Mouse (Mus musculus) midbrain, embryonic 16.5 days (tissue): Measurements from ENCODE around the gene Ublcp1. TPM values are rescaled to one million over a fixed set of nuclear protein-coding genes. Genes with fewer than 3 reads are reported as not detected.

Source experiments
- ATAC-seq: fragments of 200-750 bp; cut with Nextera tagmentation; 2 replicates; pipeline ENCODE4 v1.8.0; 2017; ENCODE audit warnings: moderate TSS enrichment
- H3K27ac ChIP-seq: fragments of 300-500 bp; sonication (generic); 2 replicates; pipeline ENCODE4 v1.5.1; 2014; ENCODE audit warnings: mild to moderate bottlenecking, low read length, mixed read lengths
- H3K27me3 ChIP-seq: fragments of 300-500 bp; sonication (generic); 2 replicates; pipeline ENCODE4 v1.6.1; 2014; ENCODE audit warnings: low read depth, low read length, mixed read lengths; ENCODE audit not compliant: control insufficient read depth, insufficient read depth
- H3K36me3 ChIP-seq: fragments of 300-500 bp; sonication (generic); 2 replicates; pipeline ENCODE4 v1.6.1; 2014; ENCODE audit warnings: mild to moderate bottlenecking, low read length, moderate library complexity, mixed read lengths; ENCODE audit not compliant: control insufficient read depth, insufficient read depth
- H3K4me1 ChIP-seq: fragments of 300-500 bp; sonication (generic); 2 replicates; pipeline ENCODE4 v1.6.1; 2014; ENCODE audit warnings: mild to moderate bottlenecking, low read length, mixed read lengths; ENCODE audit not compliant: control insufficient read depth, insufficient read depth
- H3K4me2 ChIP-seq: fragments of 300-500 bp; sonication (generic); 2 replicates; pipeline ENCODE4 v1.6.1; 2014; ENCODE audit warnings: mild to moderate bottlenecking, low read length, mixed read lengths
- H3K4me3 ChIP-seq: fragments of 300-500 bp; sonication (generic); 2 replicates; pipeline ENCODE4 v1.5.1; 2014; ENCODE audit warnings: low read depth, mild to moderate bottlenecking, low read length, moderate library complexity, mixed read lengths
- H3K9ac ChIP-seq: fragments of 300-500 bp; sonication (generic); 2 replicates; pipeline ENCODE4 v1.6.1; 2014; ENCODE audit warnings: low read depth, low read length, mixed read lengths
- H3K9me3 ChIP-seq: fragments of 300-500 bp; sonication (generic); replicated peaks from 2 replicates; pipeline ENCODE4 v1.6.1; 2014; ENCODE audit warnings: mild to moderate bottlenecking, low read length, mixed read lengths; ENCODE audit not compliant: control insufficient read depth, poor library complexity, severe bottlenecking
- WGBS: fragments of 180-500 bp; shearing (Covaris S2); extraction: QIAGEN DNeasy Blood & Tissue Kit; methylation state at CpG from one replicate; pipeline ENCODE4 v1.1.7; 2014; 5-methylcytosine and 5-hydroxymethylcytosine counted together
- polyA plus RNA-seq: library from polyadenylated mRNA; unstranded; fragments of >200 nt; fragmentation: Nextera tagmentation; extraction: Ambion mirVana; gene quantifications from 2 replicates; pipeline ENCODE4 v1.2.1, GENCODE M21; 2015

The Ublcp1 gene
- polyA plus RNA-seq, 1 experiment from 2014 or later: 63.6 TPM

- WGBS: 81% methylated on average over 14 of the region's 14 CpGs
- no peak for ATAC-seq
- Histone ChIP-seq H3K36me3 (no peaks in the 10 kb centered on the region), H3K4me2 (no peak overlapping the region), H3K4me1 (peaks cover under 1% of the 10 kb centered on the region; the same call in 1 of the 2 replicates), H3K4me3 (no peak overlapping the region), H3K9ac (no peak overlapping the region), H3K27me3 (no peaks in the 10 kb centered on the region), H3K9me3 (no peaks in the 10 kb centered on the region), H3K27ac (no peak overlapping the region)
Observed at GRCm38 (mm10) chr11:44512044-44513025, 42.0 kb upstream of the Ublcp1 start.

- no peak overlapping the region for H3K4me2 ChIP-seq
- WGBS: 82% methylated on average over 7 of the region's 7 CpGs
- H3K36me3 ChIP-seq: no peaks in the 10 kb centered on the region
- no peak overlapping the region for H3K9ac ChIP-seq
- no peaks in the 10 kb centered on the region for H3K9me3 ChIP-seq
- H3K4me3 ChIP-seq: no peak overlapping the region
- H3K27ac ChIP-seq: no peak overlapping the region
- no peak for ATAC-seq
- H3K4me1 ChIP-seq: no peaks in the 10 kb centered on the region
- H3K27me3 ChIP-seq: no peaks in the 10 kb centered on the region
Observed at GRCm38 (mm10) chr11:44510371-44510770, 40.1 kb upstream of the Ublcp1 start.

- H3K9me3 ChIP-seq: no peaks in the 10 kb centered on the region
- ATAC-seq: no peak
- no peak overlapping the region for H3K4me3 ChIP-seq
- 92% methylated on average over 2 of the region's 2 CpGs for WGBS
- H3K4me2 ChIP-seq: no peak overlapping the region
- H3K36me3 ChIP-seq: no peaks in the 10 kb centered on the region
- H3K4me1 ChIP-seq: no peaks in the 10 kb centered on the region
- H3K9ac ChIP-seq: no peak overlapping the region
- no peaks in the 10 kb centered on the region for H3K27me3 ChIP-seq
- no peak overlapping the region for H3K27ac ChIP-seq
Observed at GRCm38 (mm10) chr11:44509906-44510305, 39.6 kb upstream of the Ublcp1 start.

GRCm38 (mm10) chr11:44508876-44509275 is 38.6 kb upstream of the Ublcp1 start:
- no peaks in the 10 kb centered on the region for H3K36me3 ChIP-seq
- H3K4me2 ChIP-seq: no peak overlapping the region
- H3K4me3 ChIP-seq: no peak overlapping the region
- H3K4me1 ChIP-seq: no peaks in the 10 kb centered on the region
- no peak overlapping the region for H3K27ac ChIP-seq
- WGBS: 78% methylated on average over 4 of the region's 4 CpGs
- H3K9ac ChIP-seq: no peak overlapping the region
- no peaks in the 10 kb centered on the region for H3K27me3 ChIP-seq
- no peaks in the 10 kb centered on the region for H3K9me3 ChIP-seq
- ATAC-seq: no peak

GRCm38 (mm10) chr11:44504761-44505160 is 34.5 kb upstream of the Ublcp1 start:
- 81% methylated on average over 3 of the region's 3 CpGs for WGBS
- Histone ChIP-seq H3K4me2 (no peak overlapping the region), H3K27me3 (no peaks in the 10 kb centered on the region), H3K9ac (no peak overlapping the region), H3K36me3 (no peaks in the 10 kb centered on the region), H3K27ac (no peak overlapping the region), H3K9me3 (no peaks in the 10 kb centered on the region), H3K4me3 (no peak overlapping the region), H3K4me1 (no peaks in the 10 kb centered on the region)
- ATAC-seq: no peak

GRCm38 (mm10) chr11:44504146-44504545 is 33.8 kb upstream of the Ublcp1 start:
- H3K4me1 ChIP-seq: no peaks in the 10 kb centered on the region
- no peak overlapping the region for H3K27ac ChIP-seq
- no peak overlapping the region for H3K4me2 ChIP-seq
- H3K4me3 ChIP-seq: no peak overlapping the region
- no peaks in the 10 kb centered on the region for H3K9me3 ChIP-seq
- H3K27me3 ChIP-seq: no peaks in the 10 kb centered on the region
- WGBS: 93% methylated on average over 7 of the region's 7 CpGs
- no peak for ATAC-seq
- H3K9ac ChIP-seq: no peak overlapping the region
- no peaks in the 10 kb centered on the region for H3K36me3 ChIP-seq

GRCm38 (mm10) chr11:44502931-44503330 is 32.6 kb upstream of the Ublcp1 start:
- Histone ChIP-seq H3K4me1 (no peaks in the 10 kb centered on the region), H3K4me2 (no peak overlapping the region), H3K36me3 (no peaks in the 10 kb centered on the region), H3K4me3 (no peak overlapping the region), H3K27me3 (no peaks in the 10 kb centered on the region), H3K9ac (no peak overlapping the region), H3K9me3 (no peaks in the 10 kb centered on the region), H3K27ac (no peak overlapping the region)
- no peak for ATAC-seq
- WGBS: 26% methylated on average over 5 of the region's 5 CpGs

- WGBS: 96% methylated on average over 2 of the region's 2 CpGs
Observed at GRCm38 (mm10) chr11:44501477-44501876, 31.2 kb upstream of the Ublcp1 start.

GRCm38 (mm10) chr11:44500966-44501365 is 30.7 kb upstream of the Ublcp1 start:
- no peaks in the 10 kb centered on the region for H3K36me3 ChIP-seq
- 85% methylated on average over 7 of the region's 7 CpGs for WGBS
- no peak overlapping the region for H3K27ac ChIP-seq
- H3K4me3 ChIP-seq: no peak overlapping the region
- H3K4me1 ChIP-seq: no peaks in the 10 kb centered on the region
- no peak for ATAC-seq
- no peaks in the 10 kb centered on the region for H3K27me3 ChIP-seq
- no peak overlapping the region for H3K4me2 ChIP-seq
- H3K9ac ChIP-seq: no peak overlapping the region
- no peaks in the 10 kb centered on the region for H3K9me3 ChIP-seq

More at GRCm38 (mm10) chr11:44501477-44501876, 31.2 kb upstream of the Ublcp1 start:
- no peaks in the 10 kb centered on the region for H3K4me1 ChIP-seq
- H3K36me3 ChIP-seq: no peaks in the 10 kb centered on the region
- no peak overlapping the region for H3K4me2 ChIP-seq
- no peak overlapping the region for H3K4me3 ChIP-seq
- no peak for ATAC-seq
- no peak overlapping the region for H3K27ac ChIP-seq
- H3K27me3 ChIP-seq: no peaks in the 10 kb centered on the region
- H3K9ac ChIP-seq: no peak overlapping the region
- H3K9me3 ChIP-seq: no peaks in the 10 kb centered on the region
